Mouse (Mus musculus): ENCODE measurements around the gene Foxk2. TPM values are rescaled to one million over a fixed set of nuclear protein-coding genes. Genes with fewer than 3 reads are reported as not detected.

The Foxk2 gene
- total RNA-seq (2022), result 10 to 100 TPM; 32.8 to 44.0 (median 41.8) TPM

GRCm38 (mm10) chr11:121259160-121260100, at the start of gene Foxk2:
Gene Foxk2 (plus strand): TSS chr11:121259990.
- peak; percentile 81 for DNase-seq

- DNase-seq, result no peak
Measured at GRCm38 (mm10) chr11:121216831-121217230, 43.0 kb upstream of the Foxk2 start.

- DNase-seq, result no peak
Measured at GRCm38 (mm10) chr11:121219776-121220175, 40.0 kb upstream of the Foxk2 start.

GRCm38 (mm10) chr11:121220771-121221170, 39.0 kb upstream of the Foxk2 start:
- DNase-seq, result no peak

GRCm38 (mm10) chr11:121221321-121222010, 38.3 kb upstream of the Foxk2 start:
- no peak for DNase-seq

- DNase-seq, result no peak
Measured at GRCm38 (mm10) chr11:121228129-121229017, 31.4 kb upstream of the Foxk2 start.

GRCm38 (mm10) chr11:121229018-121229439, 30.8 kb upstream of the Foxk2 start, which contains the start of gene Cybc1:
Gene Cybc1 (minus strand): TSS chr11:121229322.
- DNase-seq, result peak; percentile 75

GRCm38 (mm10) chr11:121231191-121231590, 28.6 kb upstream of the Foxk2 start:
- DNase-seq, result no peak

GRCm38 (mm10) chr11:121231628-121232291, 28.0 kb upstream of the Foxk2 start:
- DNase-seq, result no peak

- DNase-seq, result no peak
Measured at GRCm38 (mm10) chr11:121232706-121233105, 27.1 kb upstream of the Foxk2 start.

GRCm38 (mm10) chr11:121235475-121236238, 24.1 kb upstream of the Foxk2 start:
- DNase-seq, result no peak

GRCm38 (mm10) chr11:121236564-121237344, 23.0 kb upstream of the Foxk2 start, which contains the start of gene Narf:
Gene Narf (plus strand): TSS chr11:121237253.
- DNase-seq, result peak; percentile 100

- no peak for DNase-seq
Measured at GRCm38 (mm10) chr11:121237345-121238128, 22.3 kb upstream of the Foxk2 start.

GRCm38 (mm10) chr11:121239669-121240068, 20.1 kb upstream of the Foxk2 start:
- no peak for DNase-seq

GRCm38 (mm10) chr11:121250196-121250595, 9.6 kb upstream of the Foxk2 start:
- DNase-seq, result no peak

- DNase-seq, result peak; percentile 40
Measured at GRCm38 (mm10) chr11:121260211-121260906, 569 bp downstream of the Foxk2 start.

GRCm38 (mm10) chr11:121261074-121261473, 1.3 kb downstream of the Foxk2 start:
- DNase-seq, result no peak

- DNase-seq, result no peak
Measured at GRCm38 (mm10) chr11:121277516-121277915, 17.7 kb downstream of the Foxk2 start.
